Mouse (Mus musculus) myocyte (in vitro differentiated cells): Measurements from ENCODE around the gene Rplp1.
A peak's percentile ranks its signal among the peaks of the same experiment; 100 is the strongest.

ENCODE experiments used
- MAX ChIP-seq: IDR thresholded peaks from one replicate; pipeline ENCODE4 v1.6.1; 2011; ENCODE audit warnings: low read depth, mild to moderate bottlenecking, control low read depth
- POLR2A ChIP-seq: IDR thresholded peaks from one replicate; pipeline ENCODE4 v1.6.1; 2011; ENCODE audit warnings: low read depth, mild to moderate bottlenecking, control low read depth, moderate library complexity; ENCODE audit not compliant: insufficient read length
- POLR2AphosphoS2 ChIP-seq: IDR thresholded peaks from one replicate; pipeline ENCODE4 v1.6.1; 2011; ENCODE audit warnings: low read depth, control low read depth; ENCODE audit not compliant: insufficient read length
- USF1 ChIP-seq: IDR thresholded peaks from one replicate; pipeline ENCODE4 v1.6.1; 2011; ENCODE audit warnings: low read depth, mild to moderate bottlenecking, control low read depth, moderate library complexity

GRCm38 (mm10) chr9:61910526-61911256 is 3.7 kb downstream of the Rplp1 start:
- TF ChIP-seq POLR2A = no peak
- peak; percentile 30 for TF ChIP-seq POLR2AphosphoS2
- no peak for TF ChIP-seq MAX
- no peak for TF ChIP-seq USF1
